Mouse (Mus musculus): ENCODE results near the gene Nrd1.
A peak's percentile ranks its signal among the peaks of the same experiment; 100 is the strongest.

Gene Nrd1

DNA sequence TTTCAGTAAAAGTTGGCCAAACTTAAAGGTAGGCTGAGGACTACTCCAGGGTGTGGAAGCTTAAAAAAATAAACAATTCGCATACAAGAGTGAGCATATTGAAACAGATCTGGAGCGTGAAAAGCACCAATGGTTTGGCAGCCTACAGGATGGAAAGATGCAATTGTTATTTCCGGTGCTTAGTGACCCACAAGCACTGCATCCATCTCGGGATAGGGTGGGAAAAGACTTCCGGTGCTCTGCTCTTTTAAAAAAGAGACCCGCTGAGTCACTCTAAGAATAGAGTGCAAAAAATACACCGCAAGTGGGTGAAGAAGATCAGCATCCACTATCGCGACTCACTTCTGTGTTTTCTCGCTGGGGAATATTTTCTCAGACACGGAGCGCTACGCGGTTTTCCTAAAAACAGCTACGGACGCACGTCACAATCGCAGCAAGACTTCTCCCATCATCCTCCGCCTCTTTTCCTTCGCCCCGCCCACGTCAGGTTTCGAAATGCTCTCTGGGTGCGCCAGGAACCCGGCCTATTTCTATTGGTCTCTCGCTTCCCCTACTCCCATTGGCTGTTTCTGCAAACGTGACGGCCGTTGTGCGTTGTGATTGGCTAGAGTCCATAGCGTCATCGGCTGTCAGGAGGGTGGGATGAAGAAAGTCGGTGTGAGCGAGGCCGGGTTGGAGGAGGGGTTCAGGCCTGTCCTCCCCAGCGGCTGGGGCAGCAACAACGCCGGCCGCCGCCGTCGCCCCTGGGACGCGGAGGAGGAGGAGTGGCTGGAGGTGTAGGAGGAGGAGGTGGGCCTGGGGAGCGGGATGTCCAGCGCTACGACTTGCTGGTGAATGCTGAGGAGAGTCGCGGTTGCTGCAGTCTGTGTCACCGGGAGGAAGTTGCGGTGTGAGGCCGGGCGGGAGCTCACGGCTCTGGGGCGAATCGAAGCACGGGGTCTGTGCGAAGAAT, at the start of gene Nrd1:
TSS of gene Nrd1 (plus strand) at position 657 of the 952 bp plus-strand sequence.
- peak; percentile 98 to 100 for DNase-seq (ENCODE audit: low spot score in 2 of 2)

DNA sequence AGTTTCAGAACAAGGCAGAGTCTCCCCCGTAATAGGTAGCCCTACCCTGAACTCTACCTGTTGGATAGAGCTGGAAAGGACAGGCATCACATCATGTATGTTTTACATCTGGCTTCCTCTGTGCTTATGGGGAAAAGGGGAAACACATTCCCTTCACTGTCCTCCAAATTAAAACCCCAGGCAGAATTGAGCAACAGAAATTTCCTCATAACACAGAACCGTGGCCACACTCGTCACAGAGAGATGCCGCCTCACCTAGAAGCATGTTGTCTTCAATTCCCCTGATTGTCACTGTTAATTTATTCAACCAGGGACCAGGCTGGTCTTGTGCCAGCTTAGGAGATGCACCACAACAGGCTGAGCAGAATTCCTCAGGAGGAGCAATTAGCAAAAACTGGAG, 48.8 kb upstream of the Nrd1 start:
- no peak for DNase-seq (ENCODE audit: low spot score in 2 of 2)

DNA sequence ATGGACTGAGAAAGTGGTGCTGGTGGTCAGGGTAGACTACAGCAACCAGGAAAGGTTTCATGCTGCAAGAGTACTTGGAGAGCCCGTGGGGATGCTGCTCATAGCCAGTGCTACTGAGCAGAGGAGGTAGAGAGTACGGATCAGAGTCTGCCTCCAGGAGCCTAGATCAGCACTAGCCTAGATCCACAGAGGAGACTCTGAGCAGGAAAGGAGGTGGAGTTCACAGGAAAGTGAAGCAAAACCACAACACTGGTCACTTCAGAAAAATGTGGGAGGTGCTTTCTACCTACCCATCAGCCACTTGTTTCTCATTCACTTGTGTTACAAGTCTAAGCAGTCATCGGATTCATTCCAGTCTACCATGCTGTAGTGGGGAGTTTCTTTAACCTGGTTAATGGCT, 40.8 kb upstream of the Nrd1 start:
- DNase-seq (ENCODE audit: low spot score in 2 of 2) = no peak

GRCm38 (mm10) chr4:108960619-108961460, 39.6 kb upstream of the Nrd1 start:
- no peak for DNase-seq (ENCODE audit: low spot score in 2 of 2)

- no peak for DNase-seq (ENCODE audit: low spot score in 2 of 2)
These were observed 37.4 kb upstream of the Nrd1 start for GRCm38 (mm10) chr4:108963017-108963416.

- no peak for DNase-seq (ENCODE audit: low spot score in 2 of 2)
These were observed 30.9 kb upstream of the Nrd1 start for GRCm38 (mm10) chr4:108969517-108969916.

DNA sequence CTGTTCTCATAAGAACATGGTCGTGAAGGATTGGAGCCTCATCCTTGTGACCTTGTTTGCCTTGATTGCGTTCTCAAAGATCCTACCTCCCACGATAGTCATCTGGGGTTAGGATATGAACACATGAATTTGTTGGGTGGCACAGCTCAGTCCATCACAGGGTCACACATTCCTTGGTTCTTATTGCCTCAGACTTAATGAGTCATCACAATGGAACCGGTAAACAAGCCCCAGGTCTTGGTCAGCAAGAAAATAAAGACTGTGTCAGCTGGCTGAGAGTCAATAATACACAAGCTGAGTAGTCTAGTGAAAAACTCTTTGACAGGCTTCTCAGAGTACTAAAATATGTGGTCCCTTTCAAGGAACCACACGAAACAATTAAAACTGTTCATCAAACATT, 29.4 kb upstream of the Nrd1 start:
- DNase-seq (ENCODE audit: low spot score in 2 of 2) = no peak

DNA sequence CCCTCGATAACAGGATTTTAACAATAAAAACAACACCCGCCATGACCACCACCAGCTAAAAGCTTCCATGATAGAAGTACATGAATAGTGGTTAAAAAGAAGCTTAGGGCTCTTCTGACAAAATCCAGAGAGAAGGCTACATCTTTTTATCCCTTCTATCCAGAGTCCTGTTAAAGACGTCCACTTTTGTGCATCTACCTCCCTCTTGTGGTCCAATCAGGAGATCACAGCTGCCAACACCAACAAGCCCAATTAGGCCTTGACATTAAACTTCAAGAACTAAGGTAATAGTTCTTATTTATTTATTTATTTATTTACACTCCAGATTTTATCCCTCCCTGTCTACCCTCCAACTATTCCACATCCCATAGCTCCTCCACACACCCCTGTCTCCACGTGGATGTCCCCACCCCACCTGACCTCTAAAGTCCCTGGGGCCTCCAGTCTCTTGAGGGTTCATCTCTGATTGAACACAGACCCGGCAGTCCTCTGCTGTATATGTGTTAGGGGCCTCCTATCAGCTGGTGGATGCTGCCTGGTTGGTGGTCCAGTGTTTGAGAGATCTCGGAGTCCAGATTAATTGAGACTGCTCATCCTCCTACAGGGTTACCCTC, 23.9 kb upstream of the Nrd1 start:
- peak in 1 of 2 experiments; percentile 22 for DNase-seq (ENCODE audit: low spot score in 2 of 2)

DNA sequence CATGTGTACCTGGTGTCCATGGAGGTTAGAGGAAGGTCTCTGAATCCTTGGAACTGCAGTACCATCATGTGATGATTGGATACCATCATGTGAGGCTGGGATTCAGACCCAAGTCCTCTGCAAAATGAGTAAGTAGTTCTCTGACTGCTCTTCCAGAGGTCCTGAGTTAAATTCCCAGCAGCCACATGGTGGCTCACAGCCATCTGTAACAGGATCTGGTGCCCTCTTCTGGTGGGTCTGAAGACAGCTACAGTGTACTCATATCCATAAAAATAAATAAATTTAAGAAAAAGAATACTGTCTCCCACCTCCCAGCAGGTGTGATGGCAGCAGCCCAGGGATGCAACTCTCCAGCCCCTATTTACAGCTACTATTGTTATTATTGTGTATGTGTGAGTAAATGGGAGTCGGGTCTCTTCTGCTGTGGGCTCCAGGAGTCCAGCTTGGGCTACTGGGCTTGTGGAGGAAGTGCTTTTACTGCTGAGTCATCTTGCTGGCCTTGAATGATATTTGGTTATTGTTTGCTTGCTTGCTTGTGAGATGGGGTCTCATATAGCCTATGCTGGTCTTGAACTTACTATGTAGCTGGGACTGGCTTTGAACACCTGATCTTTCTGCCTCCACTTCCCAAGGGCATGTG, 13.5 kb upstream of the Nrd1 start:
- no peak for DNase-seq (ENCODE audit: low spot score in 2 of 2)

- DNase-seq (ENCODE audit: low spot score in 2 of 2) = no peak
These were observed 13.0 kb upstream of the Nrd1 start for GRCm38 (mm10) chr4:108987473-108987842.

GRCm38 (mm10) chr4:108989430-108989829, 11.0 kb upstream of the Nrd1 start:
- no peak for DNase-seq (ENCODE audit: low spot score in 2 of 2)

DNA sequence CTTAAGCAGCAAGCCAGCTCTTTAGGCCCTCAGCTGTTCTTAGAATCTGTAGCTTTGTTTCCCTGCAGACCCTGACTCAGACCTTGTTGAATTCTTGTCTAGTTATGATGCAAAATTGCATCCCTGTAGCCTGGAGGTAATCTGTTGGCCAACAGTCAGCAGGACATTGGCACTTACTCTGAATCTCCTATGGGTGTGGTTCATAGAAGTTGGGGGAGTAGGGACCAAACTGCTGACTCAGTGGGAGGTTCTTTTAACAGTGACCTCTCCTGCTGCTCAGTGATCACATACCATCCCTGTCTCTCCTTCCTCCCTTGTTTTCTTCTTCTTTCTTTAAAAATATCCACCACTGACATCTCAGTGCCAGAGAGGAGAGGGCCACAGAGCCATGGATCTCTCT, 10.4 kb upstream of the Nrd1 start:
- DNase-seq (ENCODE audit: low spot score in 2 of 2) = no peak

DNA sequence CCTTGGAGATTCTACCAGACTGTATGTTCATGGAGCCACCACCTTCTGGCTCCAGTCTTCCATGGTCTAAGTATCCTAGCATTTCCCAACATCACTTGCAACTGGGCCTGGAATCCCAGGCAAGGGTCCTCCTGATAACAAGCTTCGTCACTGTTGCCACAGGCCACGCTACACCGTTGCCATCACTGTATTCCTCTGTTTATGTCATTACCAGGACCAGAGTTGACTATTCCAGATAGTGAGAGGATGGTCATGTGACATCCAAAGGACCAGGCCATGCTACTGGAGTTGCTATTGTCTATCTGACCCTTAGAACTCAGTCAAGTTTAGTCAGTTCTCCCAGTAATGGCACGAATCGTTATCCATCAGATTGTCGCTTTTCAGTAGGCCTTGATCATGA, 9.9 kb upstream of the Nrd1 start:
- DNase-seq (ENCODE audit: low spot score in 2 of 2) = no peak

DNA sequence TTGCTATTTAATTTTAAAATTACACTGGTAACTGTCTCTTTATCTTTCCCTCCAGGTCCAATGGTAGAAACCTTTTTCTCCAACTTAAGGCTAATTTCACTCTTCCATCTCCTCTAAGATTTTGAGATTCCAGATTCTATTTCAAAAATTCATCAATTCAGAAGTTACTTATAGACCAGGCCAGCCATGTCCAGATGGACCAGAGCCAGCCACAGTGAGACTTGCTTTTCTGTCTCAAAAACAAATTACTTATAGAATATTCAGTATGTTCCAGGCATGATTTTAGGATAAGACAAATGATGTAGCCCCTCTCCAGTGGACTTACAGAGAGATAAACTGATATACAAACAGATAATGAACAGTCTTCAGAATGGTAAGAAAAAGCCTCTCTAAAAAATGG, 8.6 kb upstream of the Nrd1 start:
- no peak for DNase-seq (ENCODE audit: low spot score in 2 of 2)

GRCm38 (mm10) chr4:108992978-108993377, 7.5 kb upstream of the Nrd1 start:
- no peak for DNase-seq (ENCODE audit: low spot score in 2 of 2)

GRCm38 (mm10) chr4:109000961-109001360, 506 bp downstream of the Nrd1 start:
- DNase-seq (ENCODE audit: low spot score in 2 of 2) = peak in 1 of 2 experiments; percentile 10

- no peak for DNase-seq (ENCODE audit: low spot score in 2 of 2)
These were observed 7.6 kb downstream of the Nrd1 start for GRCm38 (mm10) chr4:109008046-109008445.

- DNase-seq (ENCODE audit: low spot score in 2 of 2) = no peak
These were observed 13.6 kb downstream of the Nrd1 start for GRCm38 (mm10) chr4:109014091-109014490.

GRCm38 (mm10) chr4:109017441-109017840, 17.0 kb downstream of the Nrd1 start:
- peak in 1 of 2 experiments; percentile 14 for DNase-seq (ENCODE audit: low spot score in 2 of 2)

DNA sequence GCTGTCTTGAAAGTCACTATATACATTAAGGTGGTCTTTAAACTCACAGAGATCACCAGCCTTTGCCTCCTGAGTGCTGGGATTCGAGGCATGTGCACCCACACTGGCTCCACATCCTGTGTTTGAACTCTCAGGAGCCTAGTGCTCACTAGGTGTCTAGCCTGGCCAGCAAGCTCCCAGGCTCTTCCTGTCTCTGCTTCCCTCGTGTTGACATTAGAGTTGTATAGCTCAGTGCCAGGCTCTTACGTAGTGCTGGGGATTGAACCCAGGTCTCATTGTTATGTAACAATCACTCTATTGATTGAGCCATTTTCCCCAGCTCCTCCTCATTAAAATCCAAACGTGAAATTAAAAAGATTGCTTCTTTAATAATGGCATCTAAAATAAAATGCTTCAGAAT, 18.8 kb downstream of the Nrd1 start:
- no peak for DNase-seq (ENCODE audit: low spot score in 2 of 2)

DNA sequence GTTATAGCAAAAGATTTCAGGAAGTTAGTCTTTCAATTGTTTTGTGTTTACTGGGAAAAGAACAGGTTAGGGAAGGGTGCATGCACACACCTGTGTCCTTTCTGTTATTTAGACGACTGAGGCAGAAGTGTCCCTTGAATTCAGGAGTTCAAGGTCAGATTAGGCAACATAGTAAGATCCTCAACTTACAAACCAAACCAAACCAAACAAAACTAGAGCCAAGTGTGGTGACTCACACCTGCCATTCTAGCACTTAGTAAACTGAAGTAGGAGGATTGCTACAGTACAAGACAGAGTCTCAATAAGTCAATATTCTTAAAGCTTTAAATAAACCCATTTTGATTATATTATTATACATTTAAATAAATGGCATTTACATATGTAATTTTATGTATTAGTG, 21.5 kb downstream of the Nrd1 start:
- no peak for DNase-seq (ENCODE audit: low spot score in 2 of 2)

- no peak for DNase-seq (ENCODE audit: low spot score in 2 of 2)
These were observed 24.6 kb downstream of the Nrd1 start for GRCm38 (mm10) chr4:109025061-109025460.

Data from urinary bladder, adult 18-20 months (tissue).